Mouse (Mus musculus) brain, adult 2 months (tissue): ENCODE measurements at regions not wholly inside any gene's neighbourhood (a gene's known extent, or its start where the extent isn't known, plus 50 kb on each side); places are given as distances from the start of the nearest gene placed in this dataset.

ENCODE experiments used
- DNase-seq: peaks from one replicate; pipeline ENCODE4 v3.0.0; 2011; ENCODE audit warnings: low read depth, low spot score

- peak; percentile 80 for DNase-seq
These were observed 112.5 kb downstream of the Fam198b start for GRCm38 (mm10) chr3:79996803-79997202.

DNA sequence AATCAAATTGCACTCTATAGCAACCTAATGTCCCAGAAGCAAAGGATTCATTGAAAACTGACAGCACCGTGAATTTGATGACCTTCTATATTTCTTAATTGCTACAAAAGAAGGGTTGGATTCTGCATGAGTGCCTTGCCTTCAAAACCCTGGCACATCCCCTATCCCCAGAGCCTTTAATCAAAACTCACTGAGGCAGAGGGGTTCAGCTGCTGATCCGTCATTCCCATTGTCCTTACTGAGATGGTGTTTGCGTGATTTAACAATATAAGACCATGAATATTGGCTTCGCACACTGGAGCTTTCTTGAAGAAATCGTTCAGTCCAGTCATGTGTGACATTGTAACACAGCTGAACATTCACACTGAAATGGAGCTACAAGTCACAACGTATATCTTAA is 118.0 kb downstream of the Fam198b start:
- DNase-seq, result no peak

DNA sequence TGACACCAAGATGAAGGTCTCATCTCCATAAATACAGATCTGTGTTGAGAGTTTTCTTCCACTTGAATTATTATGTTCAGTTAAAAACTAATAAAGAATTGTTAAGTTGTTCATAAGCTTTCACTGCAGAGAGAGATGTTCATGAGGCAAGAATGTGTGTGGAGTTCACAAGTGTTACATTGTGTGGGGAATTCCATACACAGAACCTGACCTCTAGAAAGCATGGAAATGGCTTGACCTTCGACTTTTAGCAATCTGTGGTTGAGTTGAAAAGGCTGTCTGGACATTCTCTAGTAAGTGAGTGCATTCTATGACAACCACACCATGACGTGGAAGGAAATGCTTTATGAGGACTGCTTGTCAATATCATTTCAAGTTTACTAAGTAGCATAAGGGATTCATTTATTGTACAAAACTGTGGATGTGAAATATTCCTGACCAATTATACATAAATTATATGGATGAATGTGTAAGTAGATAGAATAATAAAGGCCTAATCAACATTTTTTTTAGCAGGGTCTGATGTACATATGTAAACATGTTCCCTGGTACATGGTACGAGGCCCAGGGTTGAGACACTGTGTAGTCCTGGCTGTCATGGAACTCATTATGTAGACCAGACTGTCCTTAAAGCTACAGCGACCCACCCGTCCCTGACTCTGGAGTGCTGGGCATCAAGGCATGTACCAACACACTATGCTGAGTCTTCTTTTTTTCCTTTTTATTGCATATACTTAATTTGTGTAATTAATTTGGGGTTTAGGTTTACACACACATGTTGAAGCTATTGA is 119.2 kb downstream of the Fam198b start:
- DNase-seq, result no peak

- no peak for DNase-seq
These were observed 120.2 kb downstream of the Fam198b start for GRCm38 (mm10) chr3:80004556-80004955.

GRCm38 (mm10) chr3:80004966-80005365 is 120.6 kb downstream of the Fam198b start:
- peak; percentile 31 for DNase-seq

- DNase-seq, result no peak
These were observed 121.0 kb downstream of the Fam198b start for GRCm38 (mm10) chr3:80005371-80005770.

DNA sequence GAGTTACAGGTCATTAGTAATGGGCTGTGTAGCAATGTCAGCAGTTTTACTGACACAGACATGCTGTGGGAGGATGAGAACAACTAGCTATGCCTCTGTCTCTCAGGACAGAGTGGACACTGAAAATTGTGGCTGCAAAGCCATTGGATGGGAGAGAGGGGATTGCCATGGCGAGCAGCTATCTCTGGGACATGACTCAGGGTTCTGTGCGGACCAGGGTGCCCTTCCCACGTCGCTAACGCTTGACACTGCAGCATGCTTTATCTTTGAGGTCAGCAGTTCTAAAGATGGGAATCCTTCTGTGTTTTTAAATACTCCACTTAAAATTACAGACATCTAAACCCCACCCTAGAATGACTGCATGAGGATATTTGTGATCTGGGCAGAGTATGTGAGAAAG is 121.9 kb downstream of the Fam198b start:
- DNase-seq, result no peak

- no peak for DNase-seq
These were observed 122.7 kb downstream of the Fam198b start for GRCm38 (mm10) chr3:80007006-80007405.

- DNase-seq, result no peak
These were observed 124.9 kb downstream of the Fam198b start for GRCm38 (mm10) chr3:80009275-80009674.

GRCm38 (mm10) chr3:80025795-80026194 is 141.5 kb downstream of the Fam198b start:
- DNase-seq, result no peak

- peak; percentile 86 for DNase-seq
These were observed 148.7 kb downstream of the Fam198b start for GRCm38 (mm10) chr3:80033071-80033470.

- no peak for DNase-seq
These were observed 154.3 kb downstream of the Fam198b start for GRCm38 (mm10) chr3:80038553-80039129.

GRCm38 (mm10) chr3:80042756-80043484 is 158.6 kb downstream of the Fam198b start:
- DNase-seq, result peak; percentile 39

DNA sequence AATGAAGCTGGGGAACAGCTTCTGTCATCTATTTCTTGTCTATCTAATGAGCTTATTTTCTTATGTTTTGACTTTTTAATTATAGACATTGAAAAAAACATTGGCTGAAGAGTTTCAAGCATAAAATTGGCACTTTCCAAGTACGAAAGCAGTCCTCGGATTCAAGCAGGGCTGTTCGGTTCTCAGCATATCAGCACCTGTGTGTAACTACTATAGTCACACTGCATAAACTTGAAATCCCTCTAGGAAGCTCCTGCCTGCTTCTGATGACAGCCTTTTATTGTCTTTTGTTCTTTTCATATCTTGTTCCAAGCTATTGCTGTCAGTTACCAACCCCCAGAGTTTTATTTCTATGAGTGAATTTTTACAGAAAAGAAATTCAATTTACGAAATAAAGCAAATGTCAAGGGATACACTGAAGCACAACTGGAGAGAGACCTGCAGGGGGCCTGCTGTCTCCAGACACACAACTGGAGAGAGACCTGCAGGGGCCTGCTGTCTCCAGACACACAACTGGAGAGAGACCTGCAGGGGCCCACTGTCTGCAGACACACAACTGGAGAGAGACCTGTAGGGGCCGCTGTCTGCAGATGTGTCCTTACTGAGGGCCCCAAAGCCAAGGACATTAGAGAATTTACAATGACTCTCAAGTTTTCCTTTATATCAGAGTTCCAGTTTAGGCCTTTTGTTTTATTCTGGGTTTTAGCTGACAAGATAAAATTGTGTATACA is 165.3 kb downstream of the Fam198b start:
- DNase-seq, result peak; percentile 24

- DNase-seq, result no peak
These were observed 166.6 kb downstream of the Fam198b start for GRCm38 (mm10) chr3:80050920-80051319.

- DNase-seq, result no peak
These were observed 167.6 kb downstream of the Fam198b start for GRCm38 (mm10) chr3:80051963-80052362.

DNA sequence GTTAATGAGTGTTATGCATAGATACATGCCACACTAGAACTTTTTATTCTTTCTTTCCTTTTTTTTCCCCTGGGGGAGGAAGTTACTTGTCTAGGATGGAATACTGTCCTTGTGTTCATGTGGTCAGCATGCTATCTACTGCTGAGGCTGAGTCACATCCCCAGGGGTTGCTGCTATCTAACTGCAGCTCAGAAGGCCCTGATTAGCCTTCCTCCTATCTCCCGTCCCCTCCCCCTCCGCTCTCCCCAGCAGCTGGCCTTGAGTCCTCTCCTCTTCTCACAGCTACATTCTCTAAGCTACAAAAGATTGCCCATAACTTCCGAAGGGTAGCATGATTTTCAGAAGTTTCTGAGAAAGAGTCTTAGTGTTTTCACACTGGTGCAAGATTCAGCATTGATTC is 168.5 kb downstream of the Fam198b start:
- no peak for DNase-seq

GRCm38 (mm10) chr3:80053435-80053834 is 169.1 kb downstream of the Fam198b start:
- no peak for DNase-seq

GRCm38 (mm10) chr3:80056636-80057350 is 172.5 kb downstream of the Fam198b start:
- no peak for DNase-seq

DNA sequence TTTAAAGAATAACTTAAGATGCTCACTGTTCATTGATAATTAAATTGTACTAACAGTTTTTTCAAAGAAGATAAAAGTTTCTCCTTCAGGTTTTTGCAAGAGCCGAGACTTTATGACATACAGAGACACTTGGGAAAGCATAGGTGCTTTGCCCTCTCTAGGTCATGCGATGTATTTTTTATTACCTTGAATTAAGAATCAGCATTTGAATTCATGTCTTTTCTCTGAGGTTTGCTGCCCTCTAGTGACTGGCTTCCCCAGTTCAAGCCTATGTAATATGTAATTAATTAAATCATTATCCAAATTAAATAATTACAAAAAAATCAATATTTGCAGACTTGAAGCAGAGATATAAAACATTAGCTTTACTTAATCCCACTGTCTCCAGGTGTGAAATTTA is 174.4 kb downstream of the Fam198b start:
- peak; percentile 80 for DNase-seq

DNA sequence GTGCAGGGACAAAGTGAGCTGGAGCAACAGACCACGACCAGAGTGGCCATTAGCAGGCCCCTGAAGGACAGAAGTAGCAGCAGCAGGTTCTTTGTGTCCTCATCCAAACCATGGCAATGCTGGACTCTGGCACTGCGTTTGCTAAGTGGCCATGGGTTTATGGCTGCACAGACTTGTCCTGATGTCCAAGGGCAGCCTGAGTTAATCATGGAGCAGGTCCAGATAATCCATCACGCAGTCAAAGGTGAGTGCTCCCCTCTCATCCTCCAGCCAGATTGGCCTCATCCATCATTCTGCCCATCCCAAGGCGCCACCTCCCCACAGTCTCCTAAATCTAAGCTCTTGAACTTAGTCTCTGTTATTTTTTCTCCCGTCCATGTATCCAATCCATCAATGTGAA is 186.4 kb downstream of the Fam198b start:
- no peak for DNase-seq
